Mouse (Mus musculus): ENCODE data around the gene Nr3c2.

GRCm38 (mm10) chr8:77288492-77288891 lies 389.2 kb downstream of the Nr3c2 start:
- TF ChIP-seq CHD2 (IDR thresholded peaks at IDR 0.05; ENCODE audit: low read depth, low read length) (no peak), ZNF384 (IDR thresholded peaks at IDR 0.05; ENCODE audit: low read depth, low read length) (no peak)
